Mouse (Mus musculus): ENCODE data around the gene Vil1. TPM values are rescaled to one million over a fixed set of nuclear protein-coding genes. Genes with fewer than 3 reads are reported as not detected.
A peak's percentile ranks its signal among the peaks of the same experiment; 100 is the strongest.

Vil1 gene
- total RNA-seq, 4 experiments from 2014 or later = 0.57 to 0.74 (median 0.64) TPM

DNA sequence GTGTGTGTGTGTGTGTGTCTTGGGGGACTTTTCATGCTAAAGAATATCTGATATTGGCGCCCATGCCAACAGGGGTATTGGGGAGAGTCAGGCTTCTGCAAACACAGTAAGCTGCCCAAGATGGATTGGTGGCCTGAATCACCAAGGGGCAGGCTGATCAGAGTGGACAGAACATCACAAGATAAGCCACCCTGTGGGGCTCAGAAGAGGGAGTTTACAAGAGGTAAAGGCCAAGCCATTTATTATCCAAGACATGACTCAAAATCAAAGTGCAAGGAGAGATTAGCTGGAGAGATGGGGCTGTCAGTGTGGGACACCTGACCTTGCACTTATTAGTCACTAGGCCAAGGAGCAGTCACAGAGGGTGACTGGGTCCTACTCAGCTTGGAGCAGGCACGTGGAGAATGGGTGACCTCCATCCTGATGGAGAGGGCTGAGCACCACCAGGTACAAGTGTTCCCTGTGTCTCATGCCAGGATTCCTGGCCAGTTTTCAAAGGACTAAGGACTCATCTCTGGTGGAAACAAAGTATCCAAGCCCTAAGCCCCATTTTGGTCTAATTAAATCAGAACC lies 2.7 kb downstream of the Vil1 start:
- no peak for DNase-seq (ENCODE audit: low spot score in 2 of 2)

DNA sequence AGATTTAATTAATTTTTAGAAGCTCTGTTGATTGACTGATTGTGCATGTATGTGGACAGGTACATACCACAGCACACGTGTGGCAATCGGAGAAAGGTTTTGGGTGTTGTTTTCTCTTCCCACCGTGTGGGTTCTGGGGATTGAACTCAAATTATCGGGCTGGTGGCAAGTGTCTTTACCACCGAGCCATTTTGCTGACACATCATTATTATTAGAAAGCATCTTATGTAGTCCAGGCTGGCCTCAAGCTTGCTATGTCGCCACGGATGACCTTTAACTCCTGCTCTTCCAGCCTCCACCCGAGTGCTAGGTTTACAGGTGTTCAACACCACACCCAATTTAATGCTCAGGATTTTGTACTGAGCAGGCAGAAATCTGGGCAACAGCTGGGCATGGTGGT lies 3.5 kb downstream of the Vil1 start:
- DNase-seq (ENCODE audit: low spot score in 2 of 2) = no peak

DNA sequence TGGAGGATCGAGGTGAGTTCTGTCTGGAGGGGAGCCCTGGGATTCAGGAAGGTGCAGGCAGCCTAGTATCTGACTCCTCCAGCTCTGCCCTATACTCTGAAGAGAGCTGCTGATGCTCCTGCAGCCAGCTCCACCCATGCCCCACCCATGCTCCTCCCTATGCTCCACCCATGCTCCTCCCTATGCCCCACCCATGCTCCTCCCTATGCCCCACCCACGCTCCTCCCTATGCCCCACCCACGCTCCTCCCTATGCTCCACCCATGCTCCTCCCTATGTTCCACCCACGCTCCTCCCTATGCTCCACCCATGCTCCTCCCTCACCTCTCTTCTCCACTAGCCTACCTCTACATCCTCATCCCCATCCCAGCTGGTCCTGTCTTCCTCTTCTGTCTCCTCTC lies 6.0 kb downstream of the Vil1 start:
- DNase-seq (ENCODE audit: low spot score in 2 of 2) = no peak

DNA sequence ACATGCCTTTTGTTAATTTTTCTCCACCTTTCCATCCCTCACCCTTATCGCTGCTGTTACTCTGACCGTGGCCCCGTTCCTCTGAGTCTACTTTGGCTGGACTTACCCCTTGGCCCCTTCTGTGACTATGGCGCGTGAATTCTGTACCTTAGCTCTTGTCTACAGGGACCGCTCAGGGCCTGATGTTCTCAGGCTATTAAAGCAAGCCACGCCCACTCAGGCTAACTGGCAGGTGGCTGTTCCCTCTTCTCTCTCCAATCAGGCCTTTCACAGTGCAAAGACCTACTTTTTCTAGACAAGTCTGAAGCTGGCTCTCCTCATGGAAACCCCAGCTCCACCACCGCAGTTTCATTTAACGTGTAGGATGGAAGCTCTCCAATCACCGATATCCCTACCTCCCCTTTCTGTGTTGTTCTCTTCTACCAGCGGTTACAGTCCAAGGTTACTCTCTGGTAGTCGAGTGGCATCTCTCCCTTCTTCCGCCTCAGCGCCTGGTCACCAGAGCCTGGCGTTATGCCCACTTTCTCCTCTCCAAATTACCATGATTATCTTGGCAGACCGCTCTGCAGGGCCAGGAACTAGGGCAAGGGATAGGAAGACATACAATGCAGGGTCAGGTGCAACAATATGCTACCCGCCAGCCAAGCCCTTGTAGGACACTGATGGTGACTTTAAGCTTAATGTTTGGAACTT lies 9.7 kb downstream of the Vil1 start:
- no peak for DNase-seq (ENCODE audit: low spot score in 2 of 2)

DNA sequence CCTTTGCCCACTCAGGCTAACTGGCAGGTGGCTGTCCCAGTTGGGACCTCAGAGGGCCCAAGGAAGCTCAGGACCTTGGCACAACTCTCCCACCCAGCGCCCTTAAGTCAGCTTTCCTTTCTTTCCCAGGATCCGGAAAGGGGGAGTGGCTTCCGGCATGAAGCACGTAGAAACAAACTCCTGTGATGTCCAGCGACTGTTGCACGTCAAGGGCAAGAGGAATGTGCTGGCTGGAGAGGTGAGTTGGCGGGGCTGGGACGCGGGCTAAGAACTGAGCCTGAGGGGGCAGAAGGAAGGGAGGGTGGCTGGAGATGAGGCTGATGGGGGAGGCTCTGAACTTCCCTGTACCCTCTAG lies 10.2 kb downstream of the Vil1 start:
- DNase-seq (ENCODE audit: low spot score in 2 of 2) = no peak

DNA sequence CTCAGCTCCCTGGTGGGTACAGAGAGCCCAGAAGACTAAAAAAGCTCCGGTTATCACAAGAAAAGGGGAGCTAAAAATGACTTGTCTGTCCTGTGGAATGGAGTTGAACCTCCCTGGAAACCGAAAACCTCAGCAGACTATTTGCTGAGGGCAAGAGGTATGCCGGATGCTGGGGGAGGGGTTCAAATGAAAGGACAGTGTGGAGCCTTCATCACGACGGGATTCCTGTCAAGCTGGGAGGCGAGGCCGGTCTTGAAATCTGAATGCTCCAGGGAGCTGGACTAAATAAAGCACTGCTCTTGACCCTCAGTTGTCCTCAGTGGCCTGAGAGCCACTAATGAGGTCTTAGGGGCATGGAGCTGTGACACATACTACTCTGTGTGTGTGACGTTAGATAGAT lies 14.0 kb downstream of the Vil1 start:
- no peak for DNase-seq (ENCODE audit: low spot score in 2 of 2)

DNA sequence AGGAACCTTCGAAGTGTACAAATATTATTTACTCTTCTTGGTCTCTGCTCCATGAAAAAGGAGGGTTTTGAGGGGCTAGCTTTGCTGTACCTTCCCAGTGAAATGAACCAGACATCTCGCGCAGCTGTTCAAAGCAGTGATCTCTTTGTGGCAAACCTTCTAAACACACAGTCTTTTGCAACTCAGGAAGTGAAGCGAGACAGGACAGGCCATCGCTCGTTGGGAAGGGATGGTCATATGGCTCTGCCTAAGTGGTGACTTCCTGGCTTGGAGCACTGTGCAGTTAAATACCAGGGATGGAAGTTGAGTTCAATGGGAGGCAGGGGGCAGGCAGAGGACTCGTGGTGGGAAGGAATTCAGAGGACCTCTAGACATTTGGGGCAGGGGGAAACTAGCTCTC lies 16.7 kb downstream of the Vil1 start:
- DNase-seq (ENCODE audit: low spot score in 2 of 2) = no peak

DNA sequence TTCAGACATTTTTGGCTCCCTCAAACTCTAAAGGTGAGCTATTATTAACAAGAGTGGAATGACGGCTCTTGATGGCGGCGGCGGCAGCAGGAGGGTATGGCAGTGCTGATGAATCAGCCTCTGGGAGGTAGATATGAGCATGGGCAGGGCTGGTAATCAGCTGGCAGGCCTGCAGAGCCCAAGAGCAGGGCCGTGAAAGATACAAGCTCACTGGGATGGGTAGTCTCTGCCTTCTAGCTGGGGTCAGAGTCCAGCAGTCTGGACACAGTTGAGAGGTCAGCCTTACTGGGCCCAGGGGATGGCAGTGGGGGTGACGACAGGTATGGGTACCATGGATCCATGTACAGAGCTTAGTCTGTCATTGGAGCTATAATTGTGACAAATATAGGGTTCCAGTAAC lies 24.0 kb downstream of the Vil1 start:
- no peak for DNase-seq (ENCODE audit: low spot score in 2 of 2)

DNA sequence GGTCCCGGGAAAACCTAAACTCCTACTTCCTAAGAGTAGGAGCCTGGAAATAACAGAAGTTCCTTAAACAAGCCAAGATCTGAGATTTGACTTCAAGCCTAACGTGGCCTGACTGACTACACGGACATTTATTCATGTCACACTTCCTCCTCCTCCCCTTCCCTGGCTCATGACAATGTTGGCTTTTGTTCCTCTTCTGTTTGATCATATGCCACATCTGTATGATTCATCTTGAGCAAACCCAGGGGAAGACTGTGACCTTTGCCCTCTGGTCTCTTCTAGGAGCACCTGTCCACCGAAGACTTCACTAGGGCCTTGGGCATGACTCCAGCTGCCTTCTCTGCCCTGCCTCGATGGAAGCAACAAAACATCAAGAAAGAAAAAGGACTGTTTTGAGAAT lies 25.4 kb downstream of the Vil1 start:
- DNase-seq (ENCODE audit: low spot score in 2 of 2) = no peak

DNA sequence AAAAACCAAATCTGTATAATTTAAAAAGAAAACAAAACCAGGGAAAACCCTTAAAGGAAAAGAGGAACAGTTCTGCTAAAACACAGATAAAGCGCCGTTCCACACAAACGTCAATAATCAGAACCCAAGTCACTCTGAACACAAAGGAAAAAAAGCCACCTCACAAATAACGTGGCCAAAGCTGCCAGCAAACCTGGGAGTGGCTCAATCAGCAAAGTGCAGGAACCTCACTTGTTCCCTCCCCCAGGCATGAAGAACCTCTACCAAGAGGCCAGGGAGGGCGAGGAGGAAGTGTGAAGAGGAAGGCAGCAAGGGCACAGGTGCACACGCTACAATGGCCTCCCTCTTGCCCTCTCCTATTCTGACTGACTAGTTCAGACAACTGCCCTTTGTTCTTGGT lies 26.4 kb downstream of the Vil1 start:
- DNase-seq (ENCODE audit: low spot score in 2 of 2) = no peak

DNA sequence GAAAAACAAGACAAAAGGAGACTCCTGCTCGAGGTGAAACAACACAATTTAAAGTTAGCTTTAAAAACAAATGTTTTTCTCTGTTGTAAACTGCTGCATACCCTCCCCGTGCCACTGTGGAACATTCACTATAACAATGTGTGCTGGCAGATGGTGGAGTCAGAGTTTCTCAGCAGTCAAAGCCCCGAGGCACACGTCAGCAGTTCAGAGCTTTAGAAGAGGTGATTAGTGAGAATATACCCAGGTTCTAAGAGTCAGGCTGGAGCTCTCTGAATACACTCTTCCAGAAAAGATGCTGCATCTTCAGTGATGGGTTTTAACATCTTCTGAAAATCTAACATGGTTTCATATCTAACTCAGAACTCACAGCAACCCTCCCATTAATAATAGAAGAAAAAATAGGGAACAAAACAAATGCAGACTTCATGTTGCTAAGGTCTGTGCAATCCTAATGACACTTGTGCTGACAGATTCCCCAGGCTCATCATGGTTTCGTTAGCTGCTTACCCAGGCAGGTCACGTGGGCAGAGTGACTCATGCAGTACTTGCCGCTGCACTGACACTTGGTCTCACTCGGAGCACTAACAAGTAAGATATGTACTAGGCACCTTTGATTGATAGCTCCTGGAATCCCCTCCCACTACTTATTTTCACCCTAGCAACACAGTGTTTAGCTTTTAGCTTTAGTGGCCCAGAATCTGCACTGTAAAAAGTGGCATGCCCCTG lies 28.7 kb downstream of the Vil1 start:
- DNase-seq (ENCODE audit: low spot score in 2 of 2) = peak in 1 of 2 experiments; percentile 63

DNA sequence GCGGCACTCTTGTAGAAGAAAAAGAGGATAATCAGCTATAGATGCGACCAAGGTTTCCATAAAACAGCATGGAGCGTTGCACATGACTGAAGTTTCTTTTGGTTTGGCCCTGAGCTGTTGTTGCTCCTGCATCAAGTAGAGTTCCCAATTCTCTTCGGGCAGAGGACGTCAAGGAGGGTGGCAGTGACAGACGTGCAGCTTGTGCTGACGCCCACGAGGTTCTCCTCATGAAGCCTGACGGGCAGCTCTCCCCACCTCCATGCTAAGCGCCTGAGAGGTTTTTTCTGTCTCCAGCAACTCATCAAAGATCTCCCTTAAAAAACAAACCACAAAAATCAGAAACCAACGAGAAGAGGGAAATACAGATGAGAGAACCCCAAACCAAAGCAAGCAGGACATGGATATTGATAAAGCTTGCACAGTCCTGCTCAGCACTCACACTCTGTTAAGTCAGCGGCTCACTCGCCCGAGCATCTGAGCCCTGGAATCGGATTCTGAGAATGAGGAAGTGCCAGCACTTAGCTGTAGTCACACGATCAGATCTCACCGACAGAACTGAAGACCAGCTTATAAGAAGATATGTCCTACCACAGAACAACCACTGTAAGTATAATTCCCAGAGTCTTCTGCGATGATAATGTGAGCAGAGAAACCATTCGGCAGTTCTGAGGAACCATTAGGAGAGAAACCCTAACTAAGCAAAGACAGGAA lies 30.1 kb downstream of the Vil1 start:
- peak in 1 of 2 experiments; percentile 26 for DNase-seq (ENCODE audit: low spot score in 2 of 2)

DNA sequence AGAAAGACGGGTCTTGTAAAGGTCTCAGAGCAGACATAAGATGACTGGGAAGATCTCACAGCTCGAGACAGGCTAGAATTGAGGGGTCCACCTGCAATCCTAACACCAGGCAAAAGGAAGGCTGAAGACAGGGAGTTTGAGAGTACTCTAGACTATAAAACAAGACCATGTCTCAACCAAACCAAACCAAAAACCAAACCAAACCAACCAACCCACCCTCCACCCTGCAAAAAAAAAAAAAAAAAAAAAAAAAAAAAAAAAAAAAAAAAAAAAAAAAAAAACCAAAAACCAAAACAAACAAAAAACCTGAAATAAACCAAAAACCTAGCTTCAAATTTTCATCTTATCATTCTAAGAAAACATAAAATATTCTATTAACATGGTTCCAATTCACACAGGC lies 35.4 kb downstream of the Vil1 start:
- no peak for DNase-seq (ENCODE audit: low spot score in 2 of 2)

DNA sequence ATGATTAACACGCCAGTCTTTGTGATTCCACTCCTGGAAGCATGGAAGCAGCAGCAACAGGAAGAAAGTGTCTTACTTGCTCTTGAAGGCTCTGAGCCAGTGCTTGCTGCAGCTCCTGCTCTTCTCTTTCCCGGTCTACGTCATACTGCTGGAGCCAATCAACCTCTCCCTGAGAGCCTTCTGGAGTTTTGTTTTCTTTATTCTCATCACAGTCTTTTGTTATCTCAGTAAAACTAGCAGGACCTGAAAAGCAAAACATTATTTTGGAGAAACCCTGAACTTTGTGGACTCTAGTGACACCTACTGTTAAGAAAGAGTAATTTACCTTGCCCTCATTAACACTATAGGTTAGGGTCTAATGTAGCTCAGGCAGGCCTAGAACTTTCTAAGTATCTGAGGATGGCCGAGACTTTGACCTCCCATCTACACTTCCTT lies 43.5 kb downstream of the Vil1 start:
- DNase-seq (ENCODE audit: low spot score in 2 of 2) = no peak

DNA sequence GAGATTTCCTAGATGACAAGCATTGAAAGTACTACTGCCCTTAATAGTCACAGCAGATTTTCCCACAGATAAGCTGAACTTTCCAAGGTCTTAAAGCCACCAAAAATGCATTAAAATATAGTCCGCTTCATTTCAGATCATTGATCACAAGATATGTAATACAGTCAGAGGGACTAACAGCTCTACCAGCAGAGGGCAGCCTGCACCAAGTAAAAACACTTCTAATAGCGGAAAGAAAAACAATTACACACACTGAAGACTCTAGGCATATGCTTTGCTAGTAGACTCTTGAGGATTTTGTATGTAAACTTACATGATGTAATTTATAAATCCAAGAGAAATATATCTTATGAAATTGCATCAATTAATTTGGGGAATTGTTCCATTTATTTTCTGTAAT lies 51.1 kb downstream of the Vil1 start:
- no peak for DNase-seq (ENCODE audit: low spot score in 2 of 2)

Small RNAs within 50 kb of the gene (microRNA-seq; reads per million reads assigned to microRNA genes)
- 5,969 to 14,115 reads per million in 2 experiments for gene Mir26b

Other genes with a start within 250 kb of the Vil1 start
- not detected for gene Cxcr1, start 214.7 kb upstream of the Vil1 start, total RNA-seq (2022)
- gene Arpc2, start 173.3 kb upstream of the Vil1 start, total RNA-seq (2022) = 100 to 1,000 TPM; 212 to 241 (median 232) TPM
- gene Gpbar1, start 130.8 kb upstream of the Vil1 start, total RNA-seq (2022) = not detected
- gene Aamp, start 124.6 kb upstream of the Vil1 start, total RNA-seq (2022) = 100 to 1,000 TPM; 138 to 159 (median 148) TPM
- gene Pnkd, start 124.4 kb upstream of the Vil1 start, total RNA-seq (2022) = 100 to 1,000 TPM; 162 to 185 (median 173) TPM
- 10 to 100 TPM; 28.2 to 32.3 (median 31.4) TPM for gene Tmbim1, start 103.8 kb upstream of the Vil1 start, total RNA-seq (2022)
- gene Catip, start 47.3 kb upstream of the Vil1 start, total RNA-seq (2022) = 1 to 10 TPM; 1.4 to 2.5 (median 1.8) TPM
- 10 to 100 TPM in 2 of 4 experiments, 1 to 10 TPM in 2; 3.8 to 35.1 (median 15.5) TPM for gene Slc11a1, start 34.2 kb upstream of the Vil1 start, total RNA-seq (2022)
- gene Ctdsp1, start 17.9 kb upstream of the Vil1 start, total RNA-seq (2022) = 10 to 100 TPM; 27.2 to 33.7 (median 29.5) TPM
- 10 to 100 TPM; 22.3 to 25.7 (median 24.0) TPM for gene Cnot9, start 96.7 kb downstream of the Vil1 start, total RNA-seq (2022)
- 10 to 100 TPM; 11.3 to 14.4 (median 12.8) TPM for gene Plcd4, start 133.5 kb downstream of the Vil1 start, total RNA-seq (2022)
- 10 to 100 TPM; 22.2 to 26.1 (median 22.4) TPM for gene Usp37, start 134.9 kb downstream of the Vil1 start, total RNA-seq (2022)
- gene Zfp142, start 178.9 kb downstream of the Vil1 start, total RNA-seq (2022) = 10 to 100 TPM; 31.2 to 34.2 (median 32.2) TPM
- gene Bcs1l, start 178.9 kb downstream of the Vil1 start, total RNA-seq (2022) = 10 to 100 TPM; 18.5 to 22.5 (median 22.1) TPM
- 10 to 100 TPM; 63.6 to 68.4 (median 65.9) TPM for gene Rnf25, start 192.0 kb downstream of the Vil1 start, total RNA-seq (2022)
- gene Stk36, start 192.1 kb downstream of the Vil1 start, total RNA-seq (2022) = 1 to 10 TPM; 3.4 to 7.4 (median 5.8) TPM